Mouse (Mus musculus): ENCODE results near the gene Dnah9. TPM values are rescaled to one million over a fixed set of nuclear protein-coding genes. Genes with fewer than 3 reads are reported as not detected.

Gene Dnah9
- polyA plus RNA-seq, 1 experiment from 2014 or later = 0.11 TPM

DNA sequence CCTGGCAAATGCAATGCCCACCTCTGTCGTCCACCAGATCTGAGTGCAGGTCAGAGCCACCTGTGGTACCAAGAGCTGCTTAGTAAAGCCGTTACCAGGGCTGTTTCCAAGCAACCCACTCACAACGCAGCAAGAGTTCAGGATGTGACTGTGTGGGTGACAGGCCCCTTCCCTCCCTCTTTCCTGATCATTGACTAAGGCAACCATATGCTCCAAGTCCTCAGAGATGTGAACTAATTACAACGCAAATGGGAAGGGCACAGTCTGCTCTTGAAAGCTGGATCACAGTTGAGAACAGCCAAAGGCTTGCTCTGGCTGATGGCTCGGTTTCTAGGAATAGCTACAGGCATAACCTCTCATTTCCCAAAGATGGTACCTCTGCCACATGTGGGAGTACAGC lies 95.4 kb downstream of the Dnah9 start:
- no peak for DNase-seq (ENCODE audit: low spot score)
- Histone ChIP-seq H3K4me3 (ENCODE audit: low read depth, low read length) (no peak overlapping the region), H3K4me2 (replicated peaks; ENCODE audit: low read depth) (no peak overlapping the region), H3K9me3 (ENCODE audit: control insufficient read depth, low read length) (no peaks in the 10 kb centered on the region), H3K9ac (ENCODE audit: low read length) (no peak overlapping the region), H3K36me3 (ENCODE audit: control insufficient read depth, insufficient read depth, low read length) (no peaks in the 10 kb centered on the region), H3K27ac (replicated peaks) (no peak overlapping the region), H3K4me1 (replicated peaks; ENCODE audit: control insufficient read depth, insufficient read depth) (no peaks in the 10 kb centered on the region), H3K27me3 (ENCODE audit: control insufficient read depth, insufficient read depth, low read length) (no peaks in the 10 kb centered on the region)
- WGBS = 82% methylated on average over 5 of the region's 5 CpGs
- no peak for ATAC-seq (ENCODE audit: low FRiP score, low TSS enrichment)
- TF ChIP-seq CTCF (IDR thresholded peaks at IDR 0.05; ENCODE audit: low read depth) (no peak), EP300 (optimal IDR thresholded peaks at IDR 0.05) (no peak)

GRCm38 (mm10) chr11:66058956-66059355 lies 109.4 kb downstream of the Dnah9 start:
- Histone ChIP-seq H3K9ac (ENCODE audit: low read length) (no peak overlapping the region), H3K27me3 (ENCODE audit: control insufficient read depth, insufficient read depth, low read length) (no peaks in the 10 kb centered on the region), H3K27ac (replicated peaks) (no peak overlapping the region), H3K9me3 (ENCODE audit: control insufficient read depth, low read length) (no peaks in the 10 kb centered on the region), H3K4me3 (ENCODE audit: low read depth, low read length) (no peak overlapping the region), H3K4me1 (replicated peaks; ENCODE audit: control insufficient read depth, insufficient read depth) (no peaks in the 10 kb centered on the region), H3K36me3 (ENCODE audit: control insufficient read depth, insufficient read depth, low read length) (no peaks in the 10 kb centered on the region), H3K4me2 (replicated peaks; ENCODE audit: low read depth) (no peak overlapping the region)
- TF ChIP-seq CTCF (IDR thresholded peaks at IDR 0.05; ENCODE audit: low read depth) (no peak), EP300 (optimal IDR thresholded peaks at IDR 0.05) (no peak)
- DNase-seq (ENCODE audit: low spot score) (no peak), ATAC-seq (ENCODE audit: low FRiP score, low TSS enrichment) (no peak)
- 55% methylated on average over 3 of the region's 3 CpGs for WGBS

GRCm38 (mm10) chr11:66051294-66051693 lies 117.1 kb downstream of the Dnah9 start:
- WGBS = 87% methylated on average over 3 of the region's 3 CpGs
- Histone ChIP-seq H3K4me3 (ENCODE audit: low read depth, low read length) (no peak overlapping the region), H3K4me1 (replicated peaks; ENCODE audit: control insufficient read depth, insufficient read depth) (no peaks in the 10 kb centered on the region), H3K27me3 (ENCODE audit: control insufficient read depth, insufficient read depth, low read length) (no peaks in the 10 kb centered on the region), H3K27ac (replicated peaks) (no peak overlapping the region), H3K36me3 (ENCODE audit: control insufficient read depth, insufficient read depth, low read length) (no peaks in the 10 kb centered on the region), H3K9me3 (ENCODE audit: control insufficient read depth, low read length) (no peaks in the 10 kb centered on the region), H3K9ac (ENCODE audit: low read length) (no peak overlapping the region), H3K4me2 (replicated peaks; ENCODE audit: low read depth) (no peak overlapping the region)
- TF ChIP-seq EP300 (optimal IDR thresholded peaks at IDR 0.05) (no peak), CTCF (IDR thresholded peaks at IDR 0.05; ENCODE audit: low read depth) (no peak)
- no peak for ATAC-seq (ENCODE audit: low FRiP score, low TSS enrichment)
- DNase-seq (ENCODE audit: low spot score) = no peak

DNA sequence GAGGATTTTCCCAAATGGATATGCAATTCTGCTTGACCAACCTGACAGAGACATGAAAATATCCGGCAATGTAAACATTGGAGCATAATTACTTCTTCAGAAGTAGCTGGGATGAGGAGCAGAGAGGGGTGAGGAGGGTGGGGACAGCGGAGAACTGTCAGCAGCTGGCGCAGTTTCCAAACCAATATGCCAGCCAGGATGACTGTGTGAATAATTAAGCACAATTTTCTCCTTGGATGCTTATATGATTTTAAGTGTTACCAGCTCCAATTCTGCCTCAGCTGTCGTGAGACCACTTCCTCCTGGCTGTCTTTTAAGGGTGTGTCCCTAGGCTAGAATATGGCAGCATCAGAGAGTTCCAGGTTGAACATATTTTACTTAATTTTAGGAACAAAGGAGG lies 119.2 kb downstream of the Dnah9 start:
- TF ChIP-seq CTCF (IDR thresholded peaks at IDR 0.05; ENCODE audit: low read depth) (no peak), EP300 (optimal IDR thresholded peaks at IDR 0.05) (no peak)
- 62% methylated on average over 4 of the region's 4 CpGs for WGBS

DNA sequence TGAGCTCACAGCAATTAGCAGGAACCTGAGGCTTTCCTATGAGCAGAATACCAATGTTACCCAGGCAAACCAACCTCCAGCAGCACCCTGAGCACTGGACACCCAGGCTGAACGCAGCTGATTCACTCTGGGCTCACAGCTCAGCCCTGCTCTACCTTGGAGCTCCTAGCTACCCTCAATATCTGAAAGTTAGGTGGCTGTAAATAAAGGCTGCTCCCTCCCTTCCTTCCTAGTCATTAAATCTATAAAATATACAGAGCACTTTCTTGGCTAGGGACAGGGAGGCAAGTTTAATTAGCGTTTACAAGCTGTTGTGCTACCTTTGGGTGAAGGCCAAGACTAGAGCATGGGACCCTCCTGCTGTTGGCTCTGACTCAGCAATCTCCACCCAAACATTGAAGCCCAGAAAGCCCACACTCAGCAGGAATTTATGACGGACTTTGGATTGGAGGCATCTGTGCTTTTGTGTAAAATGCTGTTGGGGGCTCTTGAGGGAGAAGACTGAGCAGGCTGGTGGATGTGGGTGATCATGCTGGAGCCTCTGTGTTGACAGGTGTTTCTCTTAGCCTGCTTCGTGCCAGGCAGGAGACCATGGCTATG lies 121.7 kb downstream of the Dnah9 start:
- H3K27ac ChIP-seq (replicated peaks) = no peak overlapping the region
- H3K27me3 ChIP-seq (ENCODE audit: control insufficient read depth, insufficient read depth, low read length) = no peaks in the 10 kb centered on the region
- H3K9ac ChIP-seq (ENCODE audit: low read length) = no peak overlapping the region
- ATAC-seq (ENCODE audit: low FRiP score, low TSS enrichment) (no peak), DNase-seq (ENCODE audit: low spot score) (no peak)
- 34% methylated on average over 4 of the region's 4 CpGs for WGBS
- no peak overlapping the region for H3K4me2 ChIP-seq (replicated peaks; ENCODE audit: low read depth)
- H3K4me1 ChIP-seq (replicated peaks; ENCODE audit: control insufficient read depth, insufficient read depth) = no peaks in the 10 kb centered on the region
- no peaks in the 10 kb centered on the region for H3K9me3 ChIP-seq (ENCODE audit: control insufficient read depth, low read length)
- no peak for TF ChIP-seq EP300 (optimal IDR thresholded peaks at IDR 0.05)
- TF ChIP-seq CTCF (IDR thresholded peaks at IDR 0.05; ENCODE audit: low read depth) = no peak
- H3K36me3 ChIP-seq (ENCODE audit: control insufficient read depth, insufficient read depth, low read length) = no peaks in the 10 kb centered on the region
- no peak overlapping the region for H3K4me3 ChIP-seq (ENCODE audit: low read depth, low read length)

More for the DNA sequence above, 119.2 kb downstream of the Dnah9 start:
- Histone ChIP-seq H3K36me3 (ENCODE audit: control insufficient read depth, insufficient read depth, low read length) (no peaks in the 10 kb centered on the region), H3K9me3 (ENCODE audit: control insufficient read depth, low read length) (no peaks in the 10 kb centered on the region), H3K4me3 (ENCODE audit: low read depth, low read length) (no peak overlapping the region), H3K9ac (ENCODE audit: low read length) (no peak overlapping the region), H3K4me1 (replicated peaks; ENCODE audit: control insufficient read depth, insufficient read depth) (no peaks in the 10 kb centered on the region), H3K4me2 (replicated peaks; ENCODE audit: low read depth) (no peak overlapping the region), H3K27me3 (ENCODE audit: control insufficient read depth, insufficient read depth, low read length) (no peaks in the 10 kb centered on the region), H3K27ac (replicated peaks) (no peak overlapping the region)
- ATAC-seq (ENCODE audit: low FRiP score, low TSS enrichment) (no peak), DNase-seq (ENCODE audit: low spot score) (no peak)

DNA sequence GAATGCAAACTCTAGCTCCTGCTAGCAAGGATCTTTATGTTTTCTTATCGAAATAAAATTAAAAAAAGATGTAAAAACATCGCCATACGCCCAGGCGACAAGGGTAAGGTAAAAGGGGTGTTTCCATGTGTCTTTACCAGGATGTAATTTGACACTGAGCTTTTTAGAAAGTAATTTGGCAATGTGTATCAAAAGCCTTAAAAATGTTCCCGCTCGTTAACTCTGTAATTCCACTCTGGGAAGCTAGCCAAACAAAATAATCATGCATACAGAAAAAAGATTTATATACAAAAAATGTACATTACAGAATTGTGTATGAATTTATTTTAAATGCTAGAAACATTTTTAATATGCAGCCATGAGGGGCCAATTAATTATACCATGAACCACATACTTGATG lies 124.7 kb downstream of the Dnah9 start:
- Histone ChIP-seq H3K4me3 (ENCODE audit: low read depth, low read length) (no peak overlapping the region), H3K4me2 (replicated peaks; ENCODE audit: low read depth) (no peak overlapping the region), H3K36me3 (ENCODE audit: control insufficient read depth, insufficient read depth, low read length) (no peaks in the 10 kb centered on the region), H3K27ac (replicated peaks) (no peak overlapping the region), H3K9me3 (ENCODE audit: control insufficient read depth, low read length) (no peaks in the 10 kb centered on the region), H3K9ac (ENCODE audit: low read length) (no peak overlapping the region), H3K4me1 (replicated peaks; ENCODE audit: control insufficient read depth, insufficient read depth) (no peaks in the 10 kb centered on the region), H3K27me3 (ENCODE audit: control insufficient read depth, insufficient read depth, low read length) (no peaks in the 10 kb centered on the region)
- no peak for TF ChIP-seq CTCF (IDR thresholded peaks at IDR 0.05; ENCODE audit: low read depth)
- TF ChIP-seq EP300 (optimal IDR thresholded peaks at IDR 0.05) = no peak
- ATAC-seq (ENCODE audit: low FRiP score, low TSS enrichment) = no peak
- no peak for DNase-seq (ENCODE audit: low spot score)
- 29% methylated on average over 6 of the region's 6 CpGs for WGBS
